ENCODE assay signal across 8 mouse cellular contexts in genomic region chr9:53609968-53610781, GRCm38 (mm10). TPM values are rescaled to one million over a fixed set of nuclear protein-coding genes. Genes with fewer than 3 reads are reported as not detected.
A peak's percentile ranks its signal among the peaks of the same experiment; 100 is the strongest.
DNase-seq lines count a peak whose midpoint lies in the region; ATAC-seq lines count a peak whose summit lies in the region.

Gene Acat1 (minus strand): TSS chr9:53610382.

- ATAC-seq in inflammation-experienced regulatory T-cells, adult 6 months, result peak; percentile 100
- peak; percentile 99 for ATAC-seq in megakaryocyte-erythroid progenitor cell, adult 5-6 weeks (replicated peaks; ENCODE audit: low FRiP score, low TSS enrichment, poor library complexity, severe bottlenecking)

- peak; percentile 95 to 98 for DNase-seq in adrenal gland, adult (ENCODE audit: inconsistent age in 2 of 2, low spot score in 1 of 2)
- DNase-seq in embryo, embryonic 10.5 days (ENCODE audit: low spot score), result peak; percentile 90
- DNase-seq in gastrocnemius, postnatal 14 days, result peak; percentile 94
- peak; percentile 91 to 96 for DNase-seq in left cerebral cortex, postnatal 10 days (ENCODE audit: extremely low spot score in 1 of 2, low spot score in 2 of 2)
- DNase-seq in right cerebral cortex, postnatal 25 days, result peak; percentile 93
- DNase-seq in urinary bladder, postnatal 4 days (ENCODE audit: low spot score in 2 of 2), result peak; percentile 94 to 97

- intact Hi-C loops in gastrocnemius, postnatal 14 days (cut with DNase I; ENCODE audit: low total_unique reads), result no loop called here
- intact Hi-C loops in left cerebral cortex, postnatal 10 days (cut with DNase I), result no loop called here

RNA-seq across cellular contexts. Expression of gene Acat1, which starts in this region (rescaled TPM):
- 10 to 100 TPM; 77.2 to 88.7 TPM for total RNA-seq in gastrocnemius, postnatal 14 days (2021)
- polyA plus RNA-seq in inflammation-experienced regulatory T-cells, adult 6 months (2017; shearing (Covaris generic)), result 10 to 100 TPM; 54.8 to 88.4 (median 87.9) TPM
- total RNA-seq in left cerebral cortex, postnatal 10 days (2021), result 100 to 1,000 TPM; 125 to 135 TPM
- 59.3 and 61.2 TPM in 2 replicates for total RNA-seq in megakaryocyte-erythroid progenitor cell, adult 5-6 weeks (2014; fragmentation: Nextera tagmentation)
- total RNA-seq in megakaryocyte-erythroid progenitor cell, adult 5-6 weeks (2017), result 51.1 and 62.7 TPM in 2 replicates

Comparison
In these comparisons a context has a peak if more than half of its experiments do, and no peak if none do; other contexts are left out.
1. Peak in every context shown above with its lines: DNase-seq and ATAC-seq.